Mouse (Mus musculus) layer of hippocampus, adult 11-12 months (tissue): ENCODE data around the gene Snca.
A peak's percentile ranks its signal among the peaks of the same experiment; 100 is the strongest.

Experiments used
- DNase-seq: peaks from one replicate; pipeline ENCODE4 v3.0.0; 2022; ENCODE audit warnings: low spot score

Snca gene

DNA sequence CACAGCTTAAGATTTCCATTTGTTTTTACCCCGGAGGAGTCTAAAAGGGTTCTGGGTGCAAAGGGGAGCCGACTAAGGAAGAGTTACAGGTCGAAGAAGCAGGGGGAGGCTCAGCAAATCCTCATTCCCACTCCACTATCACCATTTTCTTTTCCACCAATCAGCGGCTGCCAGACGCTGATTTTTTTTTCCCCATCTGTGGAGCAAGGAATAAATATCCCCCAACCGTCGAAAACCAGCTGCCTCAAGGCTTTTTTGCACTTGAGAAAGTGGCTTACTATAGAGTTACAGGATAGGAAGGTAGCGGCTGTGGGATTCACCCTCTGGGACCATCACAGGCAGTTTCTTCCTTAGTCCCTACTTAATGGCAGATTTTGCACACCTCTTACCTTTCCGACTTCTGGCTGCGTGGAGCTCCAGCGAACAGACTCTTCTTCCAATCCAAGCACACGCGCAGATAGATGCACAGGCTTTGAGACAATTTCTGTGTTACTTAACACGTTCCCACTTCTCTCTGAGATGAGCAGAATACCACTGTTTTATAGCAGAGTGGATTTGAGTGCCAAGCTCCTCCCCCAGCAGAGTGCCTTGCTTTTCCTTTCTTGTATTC lies at the start of gene Snca:
Gene Snca, minus strand, starts transcription at position 574 of the 610 bp plus-strand sequence.
- peak; percentile 41 for DNase-seq

DNA sequence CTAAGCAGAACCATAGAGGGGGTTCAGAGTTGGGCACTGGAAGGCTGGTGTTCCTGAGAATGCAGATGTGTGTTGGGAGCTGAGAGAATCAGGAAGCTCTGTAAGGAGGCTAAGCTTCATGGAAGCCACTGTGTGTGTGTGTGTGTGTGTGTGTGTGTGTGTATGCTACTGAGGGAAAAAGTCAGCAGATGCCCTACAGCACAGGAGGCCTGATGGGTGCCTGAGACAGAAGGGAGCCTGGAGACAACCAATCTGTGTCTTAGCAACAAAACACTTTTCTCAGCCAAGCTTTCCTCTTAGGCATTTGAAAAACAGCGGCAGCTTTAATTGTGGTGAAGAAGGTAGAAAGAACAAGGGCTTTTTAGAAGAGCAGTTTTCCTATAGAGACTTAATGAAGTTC lies 40.5 kb upstream of the Snca start:
- peak; percentile 65 for DNase-seq

DNA sequence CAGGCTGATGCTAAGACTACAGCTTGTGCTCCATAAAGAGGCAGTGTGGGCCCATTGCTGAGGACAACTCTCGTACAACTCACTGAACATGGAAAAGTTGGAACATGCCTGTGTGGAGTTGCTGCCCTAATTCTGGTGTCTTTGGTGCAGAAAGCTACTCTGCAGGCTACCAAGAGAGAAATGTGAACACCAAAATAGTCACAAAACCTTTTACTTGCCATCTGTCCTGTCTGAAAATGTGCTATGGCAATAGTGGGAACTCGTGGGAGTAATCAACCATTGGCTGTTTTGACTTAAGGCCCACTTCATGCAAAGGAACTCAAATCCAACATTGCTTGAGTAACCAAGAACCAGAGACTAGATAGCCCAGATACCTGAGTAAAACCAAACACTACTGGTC lies 26.9 kb upstream of the Snca start:
- DNase-seq: no peak

- DNase-seq: no peak
Observed at GRCm38 (mm10) chr6:60851690-60852089, 22.0 kb upstream of the Snca start.

DNA sequence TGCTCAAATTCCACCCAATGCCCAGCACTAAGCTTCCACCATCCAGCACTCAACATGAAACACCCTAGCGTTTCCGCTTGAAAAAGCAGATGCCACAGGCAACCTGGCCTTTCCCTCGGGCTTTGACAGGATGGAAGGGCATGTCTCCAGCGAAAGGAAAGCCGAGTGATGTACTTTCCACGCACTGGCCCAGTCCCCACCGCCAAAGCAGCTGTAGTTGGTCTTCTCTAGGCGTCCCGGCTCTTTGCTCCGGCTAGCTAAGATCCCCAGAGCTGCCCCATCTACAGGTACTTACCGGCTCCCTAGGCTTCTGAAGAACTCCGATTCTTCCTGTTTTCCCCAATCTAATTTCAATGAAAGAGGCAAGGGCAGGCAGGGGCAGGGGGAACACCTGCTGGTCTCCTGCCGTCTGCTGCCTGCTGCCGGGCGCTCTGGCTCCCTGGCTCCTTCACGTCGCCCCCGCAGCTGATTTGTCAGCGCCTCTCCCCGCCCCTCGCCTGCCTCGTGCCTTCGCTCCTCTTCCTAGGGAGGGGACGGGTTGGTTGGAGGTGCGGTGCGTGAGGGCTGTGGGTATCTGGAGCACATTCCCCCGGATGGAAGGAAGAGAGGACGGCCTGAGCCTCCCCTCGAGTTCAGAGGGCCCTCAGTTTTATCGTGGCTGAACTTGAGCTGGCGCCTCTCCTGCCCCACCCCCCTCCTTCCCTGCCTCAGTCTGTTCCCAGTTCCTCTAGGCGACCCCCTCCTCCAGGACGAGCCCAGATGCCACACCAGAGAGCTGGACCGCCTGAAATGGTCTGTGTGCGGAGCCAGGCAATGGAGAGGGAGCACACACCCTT lies 1.0 kb downstream of the Snca start:
- peak; percentile 79 for DNase-seq

- DNase-seq: no peak
Observed at GRCm38 (mm10) chr6:60828047-60828428, 1.6 kb downstream of the Snca start.

DNA sequence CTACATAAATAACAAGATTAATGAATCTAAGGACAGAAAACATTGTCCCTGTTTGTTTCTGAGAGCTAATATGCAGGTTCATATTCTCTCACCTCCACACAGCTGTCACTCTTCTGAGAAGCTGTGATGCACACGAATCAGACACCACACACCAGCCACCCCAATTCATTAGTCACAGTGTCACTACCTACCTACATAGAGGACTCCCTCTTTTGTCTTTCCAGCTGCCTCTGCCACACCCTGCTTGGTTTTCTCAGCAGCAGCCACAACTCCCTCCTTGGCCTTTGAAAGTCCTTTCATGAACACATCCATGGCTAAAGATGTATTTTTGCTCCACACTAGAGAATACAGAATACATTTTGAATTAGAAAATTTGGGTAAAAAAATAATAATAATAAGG lies 2.4 kb downstream of the Snca start:
- no peak for DNase-seq

- DNase-seq: no peak
Observed at GRCm38 (mm10) chr6:60819272-60819671, 10.4 kb downstream of the Snca start.

DNA sequence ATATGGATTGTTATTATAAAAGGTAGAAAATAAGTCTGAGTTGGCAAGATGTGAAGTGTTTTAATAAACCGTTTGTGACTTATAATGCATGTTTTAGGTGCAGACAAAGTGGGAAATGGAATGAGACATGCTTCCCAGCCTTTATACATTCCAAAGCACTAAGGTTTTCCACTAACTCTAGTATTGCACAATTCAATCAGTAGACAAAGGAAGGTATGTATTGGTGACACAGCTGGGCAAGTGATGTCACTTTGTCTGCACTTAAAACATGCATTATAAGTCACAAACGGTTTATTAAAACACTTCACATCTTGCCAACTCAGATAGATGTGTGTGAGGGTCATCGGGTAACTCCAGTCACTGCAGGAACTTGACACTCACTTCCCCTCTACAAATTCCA lies 16.1 kb downstream of the Snca start:
- DNase-seq: no peak

DNA sequence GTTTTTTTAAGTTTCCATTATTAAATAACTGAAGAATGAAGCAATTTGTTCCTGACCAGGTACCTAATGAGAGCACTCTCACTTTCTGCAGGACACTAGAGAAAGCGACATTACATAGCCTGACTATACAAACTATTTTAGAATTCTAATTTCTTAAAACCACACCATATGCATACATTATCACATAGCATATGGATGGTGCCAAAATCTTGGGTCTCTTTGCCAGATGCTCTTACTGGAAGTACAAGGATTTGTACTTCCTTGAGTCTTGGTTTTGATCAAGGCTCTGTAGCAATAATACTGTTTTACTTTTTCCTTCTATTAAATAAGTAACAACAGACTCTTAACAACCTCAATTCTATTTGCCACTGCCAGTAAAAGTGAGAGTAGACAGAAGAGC lies 31.4 kb downstream of the Snca start:
- DNase-seq: no peak

DNA sequence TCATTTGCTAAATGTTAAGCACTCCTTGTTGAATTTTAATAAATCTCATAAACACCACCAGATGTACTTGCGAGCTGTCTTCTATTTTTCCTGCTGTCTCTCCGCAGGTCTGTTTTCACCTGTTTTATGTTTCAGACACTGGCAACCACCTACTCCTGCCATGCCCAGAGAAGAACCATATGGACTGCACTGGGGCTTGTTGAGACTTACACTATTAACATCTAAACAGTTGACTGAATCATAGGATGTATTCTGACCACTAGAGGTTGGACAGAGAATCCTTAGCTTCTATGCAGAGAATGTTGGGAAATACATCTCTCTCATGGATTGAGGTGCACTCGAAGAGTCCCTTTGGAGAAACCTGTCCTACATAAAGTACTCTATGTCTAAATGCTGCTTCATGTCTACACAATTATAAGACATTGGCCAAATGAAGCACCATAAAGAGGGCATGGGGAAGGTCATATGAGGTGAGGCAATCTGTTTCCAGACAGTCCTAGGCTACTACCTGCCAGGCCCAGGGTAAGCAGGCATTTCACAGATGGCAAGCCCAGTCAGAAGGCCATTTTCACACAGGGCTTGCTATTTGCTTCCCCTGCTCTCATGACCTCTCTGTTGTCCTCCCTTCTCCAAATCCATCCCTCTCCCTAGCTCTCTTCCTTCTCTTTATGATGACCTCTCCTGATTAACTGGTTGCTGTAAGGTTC lies 35.8 kb downstream of the Snca start:
- DNase-seq: no peak

DNA sequence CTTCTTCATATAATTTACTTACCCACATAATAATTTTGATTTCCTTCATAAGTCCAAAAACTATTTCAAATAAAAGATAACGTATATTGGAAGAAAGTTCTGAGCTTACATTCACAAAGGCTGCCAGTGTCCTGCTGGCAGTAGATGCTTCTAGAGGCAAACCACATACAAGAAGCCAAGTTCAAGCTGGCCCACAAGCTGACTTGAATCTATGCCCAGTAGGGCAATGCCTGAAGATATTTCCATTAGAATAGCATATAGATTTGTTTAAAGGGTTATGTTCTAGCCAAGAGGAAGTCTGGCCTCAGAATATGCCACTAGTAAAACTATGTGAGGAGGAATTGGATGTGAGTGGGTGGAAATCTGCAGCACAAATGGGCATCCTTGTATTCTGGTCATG lies 42.7 kb downstream of the Snca start:
- no peak for DNase-seq

GRCm38 (mm10) chr6:60771899-60772298 lies 57.8 kb downstream of the Snca start:
- DNase-seq: peak; percentile 25

DNA sequence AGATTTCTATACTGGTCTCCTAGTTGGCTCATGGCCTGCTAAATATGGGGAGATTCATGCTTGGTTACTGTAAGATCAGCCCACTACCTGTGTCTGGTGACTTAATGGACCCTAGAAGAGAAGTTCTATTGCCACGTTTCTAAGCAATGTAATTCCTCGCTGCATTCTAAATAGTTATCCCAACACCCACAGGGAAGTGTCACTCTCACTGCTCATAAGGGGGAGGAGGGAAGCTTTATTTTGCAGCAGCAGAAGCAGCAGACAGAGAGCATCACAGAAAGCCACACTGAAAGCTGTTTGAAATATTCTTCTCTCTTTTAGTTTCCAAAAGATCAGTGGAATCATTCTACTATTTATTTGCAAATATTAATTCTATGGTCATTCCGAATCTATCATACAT lies 64.0 kb downstream of the Snca start:
- no peak for DNase-seq

DNA sequence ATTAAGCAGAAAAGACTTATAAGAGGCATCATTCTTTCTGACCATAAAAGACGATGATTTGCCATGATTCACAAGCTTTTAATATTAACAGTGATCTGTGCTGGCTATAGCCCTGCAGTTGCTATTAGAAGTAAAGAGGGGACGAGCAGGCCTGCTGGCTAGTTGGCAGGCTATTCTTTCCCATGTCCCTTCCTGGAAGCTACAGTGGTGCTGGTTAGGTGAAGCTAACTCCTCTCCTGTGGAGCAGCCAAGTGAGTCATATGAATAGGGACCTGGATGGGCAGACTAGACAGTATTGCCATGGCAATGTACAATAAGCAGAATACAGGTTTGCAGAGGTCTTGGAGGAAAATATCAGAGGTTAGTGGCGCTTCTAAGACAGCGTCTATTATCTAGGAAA lies 66.8 kb downstream of the Snca start:
- DNase-seq: no peak

DNA sequence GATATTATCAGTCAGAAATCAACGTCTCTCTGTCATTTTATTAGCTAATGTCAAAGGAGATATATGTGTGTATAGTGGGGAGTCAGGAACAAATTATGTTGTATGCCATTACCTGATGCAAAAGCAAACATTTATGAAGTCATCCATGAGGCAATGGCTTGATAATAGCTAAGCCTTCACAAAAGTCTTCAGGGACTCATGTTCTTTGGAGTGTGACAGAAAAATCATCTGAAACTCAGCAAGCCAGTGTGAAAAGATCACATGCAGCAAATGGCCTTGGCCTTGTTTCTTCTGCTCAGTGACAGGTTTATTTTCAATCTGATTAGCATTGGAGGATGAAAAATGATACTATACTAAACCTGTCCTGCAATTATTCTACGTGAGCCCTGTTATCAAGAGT lies 67.9 kb downstream of the Snca start:
- no peak for DNase-seq

DNA sequence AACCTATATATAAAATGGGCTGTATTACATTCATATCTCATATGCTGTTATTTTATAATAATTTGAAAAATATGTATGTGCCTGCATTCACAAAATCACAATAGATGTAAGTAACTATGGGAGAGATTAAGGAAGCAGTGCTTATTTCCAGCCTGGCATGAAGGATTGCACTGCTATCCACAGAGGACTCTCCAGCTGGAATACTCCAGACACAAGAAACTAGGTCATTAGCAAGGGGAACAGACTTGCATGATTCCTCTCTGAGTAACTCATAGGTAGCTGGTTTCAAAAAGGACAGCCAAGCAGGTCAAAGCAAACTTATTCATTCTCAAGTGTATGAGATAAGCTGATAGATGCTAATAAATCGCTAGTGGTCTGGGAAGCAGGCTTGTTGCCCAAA lies 74.7 kb downstream of the Snca start:
- DNase-seq: no peak

DNA sequence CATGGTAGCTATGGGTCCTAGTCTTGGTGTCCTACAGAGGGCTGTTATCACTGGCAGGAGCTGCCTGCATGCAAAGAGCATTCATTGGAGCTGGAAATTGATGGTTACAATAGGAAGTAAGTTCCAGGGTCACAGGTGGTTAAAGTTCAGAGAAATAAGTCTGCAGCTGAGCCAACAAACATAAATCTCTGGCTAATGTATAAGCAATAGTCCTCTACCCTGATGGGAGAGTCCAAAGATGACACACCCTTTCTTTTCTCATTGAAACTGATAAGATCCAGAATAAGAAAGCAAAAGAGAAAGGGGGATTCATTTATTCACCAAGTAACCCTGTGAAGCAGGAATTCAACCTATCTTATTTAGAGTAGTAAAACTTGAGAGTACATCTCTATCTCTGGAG lies 83.7 kb downstream of the Snca start:
- DNase-seq: no peak

DNA sequence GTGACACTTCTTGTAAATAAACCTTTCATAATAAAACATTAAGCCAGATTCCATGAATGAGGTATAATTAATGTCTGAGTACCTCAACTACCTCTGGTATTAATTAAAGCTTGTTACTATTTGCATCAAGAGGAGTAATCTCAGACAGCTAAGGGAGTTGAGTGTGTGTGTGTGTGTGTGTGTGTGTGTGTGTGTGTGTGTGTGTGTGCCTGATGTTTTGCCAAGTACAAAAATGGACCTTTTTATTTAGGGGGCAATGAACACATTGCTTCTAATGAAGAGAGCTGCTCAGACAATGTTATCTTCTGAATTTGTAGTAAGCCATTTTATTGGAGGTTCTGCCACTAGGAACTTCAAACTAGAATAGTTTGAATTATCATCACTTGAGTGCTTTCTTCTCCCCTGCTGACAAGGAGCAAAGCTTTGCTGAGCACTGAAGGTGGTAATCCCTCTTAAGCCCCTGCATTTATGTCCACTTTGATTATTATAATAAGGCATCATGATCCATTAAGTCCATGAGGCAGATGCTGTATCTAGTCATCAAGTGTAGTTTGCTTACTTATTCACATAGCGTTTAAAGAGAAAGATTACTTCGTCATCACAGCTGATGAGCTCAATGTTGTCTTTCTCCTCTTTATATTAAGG lies 88.1 kb downstream of the Snca start:
- DNase-seq: no peak

DNA sequence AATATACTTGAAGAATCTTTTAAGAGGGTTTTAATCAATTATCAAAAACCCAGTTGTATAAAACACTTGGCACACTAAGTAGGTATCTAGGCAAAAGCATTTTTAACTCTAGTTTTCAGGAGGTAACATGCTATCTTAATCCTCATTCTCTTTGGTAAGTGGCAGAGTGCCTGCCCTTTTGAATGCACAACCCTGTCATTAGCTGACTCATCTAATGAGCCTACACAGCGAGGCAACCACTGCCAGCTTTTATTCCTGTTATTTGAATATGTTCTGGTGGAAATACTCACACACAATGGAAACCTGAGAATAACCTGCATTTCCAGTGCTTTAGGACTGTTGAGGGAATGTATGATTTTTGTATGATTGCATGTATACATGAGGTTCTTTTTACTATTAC lies 89.9 kb downstream of the Snca start:
- peak; percentile 11 for DNase-seq

- no peak for DNase-seq
Observed at GRCm38 (mm10) chr6:60731164-60731563, 98.5 kb downstream of the Snca start.

DNA sequence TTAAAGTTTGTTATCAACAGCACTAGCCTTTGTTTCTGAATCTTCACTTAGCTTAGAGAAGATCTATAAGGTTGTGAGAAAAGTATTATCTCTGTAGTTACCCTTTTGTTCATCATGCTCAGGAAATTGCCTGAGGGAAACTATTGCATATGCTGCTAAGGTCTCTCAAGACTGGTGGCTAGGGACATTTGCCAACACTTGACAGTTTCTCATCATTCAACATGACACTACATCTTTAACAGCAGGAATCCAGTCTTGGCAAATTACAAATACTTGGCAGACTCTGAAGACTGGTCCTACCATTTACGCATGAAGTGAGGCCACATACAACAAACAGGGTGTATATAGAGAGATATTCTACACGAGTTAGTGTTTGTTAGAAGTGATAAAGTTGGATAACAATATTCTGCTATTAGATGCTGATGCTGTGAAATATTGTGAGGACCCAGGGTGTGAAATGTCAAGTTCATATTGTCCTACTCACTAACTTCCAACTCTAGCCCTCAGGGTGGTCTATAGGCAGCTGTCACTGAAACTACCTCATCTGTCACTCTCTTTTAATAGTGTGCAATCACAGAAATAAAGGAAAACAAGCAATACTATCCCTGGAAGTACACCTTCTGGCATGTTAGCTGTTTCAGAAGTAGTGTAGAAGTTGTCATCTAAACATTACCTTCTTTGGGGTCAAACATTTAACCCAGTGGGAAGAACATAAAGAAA lies 105.4 kb downstream of the Snca start:
- DNase-seq: no peak
